Mouse (Mus musculus): ENCODE measurements around the gene Lmx1b. TPM values are rescaled to one million over a fixed set of nuclear protein-coding genes. Genes with fewer than 3 reads are reported as not detected.

The Lmx1b gene
- polyA plus RNA-seq, 1 experiment from 2014 or later: 8.6 TPM

GRCm38 (mm10) chr2:33628791-33629190 lies 11.5 kb downstream of the Lmx1b start:
- H3K4me1 ChIP-seq (replicated peaks): peaks cover 96% of the 10 kb centered on the region
- no peaks in the 10 kb centered on the region for H3K9me3 ChIP-seq
- peak overlapping the region; percentile 93; the same call in 1 of the 2 replicates for H3K27ac ChIP-seq
- H3K36me3 ChIP-seq: peaks cover 6% of the 10 kb centered on the region; the same call in 1 of the 2 replicates
- peak overlapping the region; percentile 44 for H3K4me3 ChIP-seq (replicated peaks)
- H3K4me2 ChIP-seq: peak overlapping the region; percentile 74
- no peak for ATAC-seq (ENCODE audit: insufficient number of reproducible peaks, insufficient read depth, low FRiP score, low TSS enrichment, low read depth)
- WGBS: 2% methylated on average over 16 of the region's 16 CpGs
- peaks cover 87% of the 10 kb centered on the region for H3K27me3 ChIP-seq
- peak overlapping the region; percentile 86 for H3K9ac ChIP-seq (replicated peaks)

GRCm38 (mm10) chr2:33627058-33627375 lies 13.3 kb downstream of the Lmx1b start:
- H3K4me2 ChIP-seq: peak overlapping the region; percentile 30
- peak overlapping the region; percentile 11; the same call in 1 of the 2 replicates for H3K4me3 ChIP-seq (replicated peaks)
- peaks cover 85% of the 10 kb centered on the region for H3K4me1 ChIP-seq (replicated peaks)
- 7% methylated on average over 10 of the region's 10 CpGs for WGBS
- 0 out of 2 replicates have a peak overlapping the region, but pooled peaks have one; percentile 59 for H3K27ac ChIP-seq
- no peak for ATAC-seq (ENCODE audit: insufficient number of reproducible peaks, insufficient read depth, low FRiP score, low TSS enrichment, low read depth)
- no peaks in the 10 kb centered on the region for H3K9me3 ChIP-seq
- peaks cover 69% of the 10 kb centered on the region for H3K27me3 ChIP-seq
- peaks cover 9% of the 10 kb centered on the region; the same call in 1 of the 2 replicates for H3K36me3 ChIP-seq
- H3K9ac ChIP-seq (replicated peaks): 0 out of 2 replicates have a peak overlapping the region, but pooled peaks have one; percentile 34

GRCm38 (mm10) chr2:33626262-33627057 lies 13.9 kb downstream of the Lmx1b start:
- H3K27ac ChIP-seq: peak overlapping the region; percentile 42; the same call in 1 of the 2 replicates
- H3K36me3 ChIP-seq: peaks cover 13% of the 10 kb centered on the region; the same call in 1 of the 2 replicates
- H3K4me1 ChIP-seq (replicated peaks): peaks cover 83% of the 10 kb centered on the region
- H3K27me3 ChIP-seq: peaks cover 64% of the 10 kb centered on the region
- H3K4me2 ChIP-seq: peak overlapping the region; percentile 30
- ATAC-seq (ENCODE audit: insufficient number of reproducible peaks, insufficient read depth, low FRiP score, low TSS enrichment, low read depth): no peak; the same call in 1 of the 2 replicates
- H3K9ac ChIP-seq (replicated peaks): 0 out of 2 replicates have a peak overlapping the region, but pooled peaks have one; percentile 34
- no peaks in the 10 kb centered on the region for H3K9me3 ChIP-seq
- peak overlapping the region; percentile 11; the same call in 1 of the 2 replicates for H3K4me3 ChIP-seq (replicated peaks)
- WGBS: 16% methylated on average over 16 of the region's 16 CpGs

GRCm38 (mm10) chr2:33617670-33618069 lies 22.6 kb downstream of the Lmx1b start:
- no peak overlapping the region for H3K27ac ChIP-seq
- peaks cover 74% of the 10 kb centered on the region for H3K27me3 ChIP-seq
- no peak overlapping the region for H3K4me3 ChIP-seq (replicated peaks)
- 0 out of 2 replicates have a peak, but pooled peaks have one; percentile 14 for ATAC-seq (ENCODE audit: insufficient number of reproducible peaks, insufficient read depth, low FRiP score, low TSS enrichment, low read depth)
- peak overlapping the region; percentile 73 for H3K4me2 ChIP-seq
- H3K4me1 ChIP-seq (replicated peaks): peaks cover 77% of the 10 kb centered on the region
- H3K9me3 ChIP-seq: no peaks in the 10 kb centered on the region
- no peak overlapping the region for H3K9ac ChIP-seq (replicated peaks)
- H3K36me3 ChIP-seq: peaks cover 14% of the 10 kb centered on the region
- 67% methylated on average over 9 of the region's 9 CpGs for WGBS

GRCm38 (mm10) chr2:33616411-33616843 lies 23.9 kb downstream of the Lmx1b start:
- Histone ChIP-seq H3K27ac (peak overlapping the region; percentile 41; the same call in 1 of the 2 replicates), H3K27me3 (peaks cover 79% of the 10 kb centered on the region), H3K9ac (replicated peaks) (peak overlapping the region; percentile 46; the same call in 1 of the 2 replicates)

GRCm38 (mm10) chr2:33615843-33616344 lies 24.4 kb downstream of the Lmx1b start:
- H3K9ac ChIP-seq (replicated peaks): no peak overlapping the region
- peaks cover 9% of the 10 kb centered on the region for H3K36me3 ChIP-seq
- H3K9me3 ChIP-seq: no peaks in the 10 kb centered on the region
- H3K4me1 ChIP-seq (replicated peaks): peaks cover 83% of the 10 kb centered on the region
- 5% methylated on average over 17 of the region's 17 CpGs for WGBS
- peak; percentile 28 for ATAC-seq (ENCODE audit: insufficient number of reproducible peaks, insufficient read depth, low FRiP score, low TSS enrichment, low read depth)
- H3K27ac ChIP-seq: 0 out of 2 replicates have a peak overlapping the region, but pooled peaks have one; percentile 0
- H3K27me3 ChIP-seq: peaks cover 79% of the 10 kb centered on the region
- H3K4me2 ChIP-seq: peak overlapping the region; percentile 73
- peak overlapping the region; percentile 37 for H3K4me3 ChIP-seq (replicated peaks)

More at GRCm38 (mm10) chr2:33616411-33616843, 23.9 kb downstream of the Lmx1b start:
- Histone ChIP-seq H3K4me3 (replicated peaks) (peak overlapping the region; percentile 37), H3K9me3 (no peaks in the 10 kb centered on the region), H3K36me3 (peaks cover 9% of the 10 kb centered on the region), H3K4me2 (peak overlapping the region; percentile 73), H3K4me1 (replicated peaks) (peaks cover 83% of the 10 kb centered on the region)
- peak; percentile 32; the same call in 1 of the 2 replicates for ATAC-seq (ENCODE audit: insufficient number of reproducible peaks, insufficient read depth, low FRiP score, low TSS enrichment, low read depth)
- 1% methylated on average over 30 of the region's 30 CpGs for WGBS

GRCm38 (mm10) chr2:33605487-33606256 lies 34.6 kb downstream of the Lmx1b start:
- 4% methylated on average over 18 of the region's 18 CpGs for WGBS
- no peak overlapping the region for H3K4me3 ChIP-seq (replicated peaks)
- peaks cover 45% of the 10 kb centered on the region for H3K27me3 ChIP-seq
- peaks cover 8% of the 10 kb centered on the region; the same call in 1 of the 2 replicates for H3K36me3 ChIP-seq
- no peaks in the 10 kb centered on the region for H3K9me3 ChIP-seq
- peaks cover 67% of the 10 kb centered on the region for H3K4me1 ChIP-seq (replicated peaks)
- peak overlapping the region; percentile 35 for H3K4me2 ChIP-seq
- no peak overlapping the region; the same call in 1 of the 2 replicates for H3K9ac ChIP-seq (replicated peaks)
- 0 out of 2 replicates have a peak overlapping the region, but pooled peaks have one; percentile 3 for H3K27ac ChIP-seq
- no peak for ATAC-seq (ENCODE audit: insufficient number of reproducible peaks, insufficient read depth, low FRiP score, low TSS enrichment, low read depth)

GRCm38 (mm10) chr2:33604846-33605486 lies 35.3 kb downstream of the Lmx1b start:
- peaks cover 5% of the 10 kb centered on the region; the same call in 1 of the 2 replicates for H3K36me3 ChIP-seq
- H3K9ac ChIP-seq (replicated peaks): no peak overlapping the region; the same call in 1 of the 2 replicates
- peak overlapping the region; percentile 35 for H3K4me2 ChIP-seq
- H3K4me1 ChIP-seq (replicated peaks): peaks cover 65% of the 10 kb centered on the region
- H3K27me3 ChIP-seq: peaks cover 39% of the 10 kb centered on the region
- peak overlapping the region; percentile 56; the same call in 1 of the 2 replicates for H3K27ac ChIP-seq
- 8% methylated on average over 7 of the region's 7 CpGs for WGBS
- H3K4me3 ChIP-seq (replicated peaks): no peak overlapping the region
- 0 out of 2 replicates have a peak, but pooled peaks have one; percentile 28 for ATAC-seq (ENCODE audit: insufficient number of reproducible peaks, insufficient read depth, low FRiP score, low TSS enrichment, low read depth)
- no peaks in the 10 kb centered on the region for H3K9me3 ChIP-seq

- H3K4me2 ChIP-seq: no peak overlapping the region
- H3K27me3 ChIP-seq: peaks cover 19% of the 10 kb centered on the region
- H3K9ac ChIP-seq (replicated peaks): no peak overlapping the region
- WGBS: 49% methylated on average over 6 of the region's 6 CpGs
- peaks cover 67% of the 10 kb centered on the region for H3K4me1 ChIP-seq (replicated peaks)
- ATAC-seq (ENCODE audit: insufficient number of reproducible peaks, insufficient read depth, low FRiP score, low TSS enrichment, low read depth): no peak
- H3K27ac ChIP-seq: no peak overlapping the region
- no peak overlapping the region for H3K4me3 ChIP-seq (replicated peaks)
- H3K36me3 ChIP-seq: peaks cover 9% of the 10 kb centered on the region; the same call in 1 of the 2 replicates
- no peaks in the 10 kb centered on the region for H3K9me3 ChIP-seq
Measured at GRCm38 (mm10) chr2:33600520-33600919, 39.8 kb downstream of the Lmx1b start.

- Histone ChIP-seq H3K27ac (no peak overlapping the region), H3K4me2 (no peak overlapping the region), H3K36me3 (peaks cover 9% of the 10 kb centered on the region; the same call in 1 of the 2 replicates), H3K27me3 (0 out of 2 replicates have a peak, but pooled peaks cover 4% of the 10 kb centered on the region), H3K9ac (replicated peaks) (no peak overlapping the region), H3K4me1 (replicated peaks) (peaks cover 73% of the 10 kb centered on the region), H3K9me3 (no peaks in the 10 kb centered on the region), H3K4me3 (replicated peaks) (no peak overlapping the region)
- 45% methylated on average over 4 of the region's 4 CpGs for WGBS
- ATAC-seq (ENCODE audit: insufficient number of reproducible peaks, insufficient read depth, low FRiP score, low TSS enrichment, low read depth): no peak
Measured at GRCm38 (mm10) chr2:33597384-33597783, 42.9 kb downstream of the Lmx1b start.
